Mouse (Mus musculus): ENCODE results near the gene Sort1.
A peak's percentile ranks its signal among the peaks of the same experiment; 100 is the strongest.

DNA sequence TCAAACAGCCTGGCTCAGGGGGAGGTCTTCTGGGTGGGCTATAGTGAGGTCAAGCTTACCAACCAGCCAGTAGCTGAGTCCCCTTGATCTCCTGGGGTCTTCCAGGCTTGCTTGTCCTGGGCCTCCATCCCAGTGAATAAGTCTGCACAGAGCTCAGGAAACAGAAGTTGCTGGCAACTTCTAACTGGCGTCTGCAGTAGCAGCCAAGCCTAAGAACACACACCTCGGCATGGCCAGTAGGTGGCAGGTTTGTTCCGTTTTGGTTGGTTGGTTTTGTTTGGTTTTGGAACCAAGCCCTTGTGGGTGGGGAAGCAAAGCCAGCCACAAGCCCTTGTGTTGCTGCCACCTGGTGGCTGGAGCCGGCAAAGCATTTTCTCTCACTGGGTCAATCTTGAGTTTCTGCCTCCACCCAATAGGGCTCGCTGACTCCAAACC, 105.2 kb downstream of the Sort1 start:
- TF ChIP-seq CTCF (IDR thresholded peaks at IDR 0.05; ENCODE audit: low read depth) (peak; percentile 99), EP300 (IDR thresholded peaks at IDR 0.05; ENCODE audit: low read depth) (no peak)

Data from heart, postnatal 0 days (tissue).